Mouse (Mus musculus) heart, postnatal 10 days (tissue): ENCODE measurements at regions not wholly inside any gene's neighbourhood (a gene's known extent, or its start where the extent isn't known, plus 50 kb on each side); places are given as distances from the start of the nearest gene placed in this dataset.

ENCODE experiments used
- DNase-seq, 2 experiments: peaks; one replicate each; pipeline ENCODE4 v3.0.0; 2021
- intact Hi-C: fragments of 180-260 bp; cut with DNase I; formaldehyde crosslinking; loops from one replicate; pipeline ENCODE4 v1.15.1; 2025

GRCm38 (mm10) chr2:50654221-50654952 lies 357.8 kb upstream of the Mmadhc start:
- DNase-seq: no peak
- intact Hi-C loops: no loop called here

DNA sequence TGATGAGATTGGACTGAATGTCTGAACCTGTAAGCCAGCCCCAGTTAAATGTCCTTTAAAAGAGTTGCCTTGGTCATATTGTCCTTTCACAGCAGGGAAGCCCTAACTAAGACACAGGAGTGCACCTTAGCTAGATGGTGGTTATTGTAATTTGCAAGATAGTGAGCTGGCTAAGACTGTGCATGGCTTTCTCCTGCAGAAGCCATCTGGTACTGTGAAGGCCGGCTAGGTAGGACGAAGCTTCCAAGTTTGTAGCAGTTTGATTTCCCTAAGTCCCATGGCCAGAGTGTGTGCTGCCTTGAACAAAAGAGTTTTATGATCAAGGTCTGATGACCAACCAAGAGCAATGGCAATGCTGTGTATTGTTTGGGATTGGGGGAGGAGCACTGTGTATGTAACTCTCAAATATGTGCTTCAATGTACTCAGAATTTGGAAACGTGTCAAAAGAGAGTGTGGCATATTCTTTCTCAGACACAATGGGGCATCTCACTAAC lies 356.6 kb upstream of the Mmadhc start:
- no peak for DNase-seq
- intact Hi-C loops: no loop called here

GRCm38 (mm10) chr2:50649656-50650055 lies 353.1 kb upstream of the Mmadhc start:
- intact Hi-C loops: no loop called here
- no peak for DNase-seq

- intact Hi-C loops: no loop called here
Measured at GRCm38 (mm10) chr2:50643219-50643618, 346.6 kb upstream of the Mmadhc start.

GRCm38 (mm10) chr2:50642198-50642597 lies 345.6 kb upstream of the Mmadhc start:
- intact Hi-C loops: no loop called here
- no peak for DNase-seq

More at GRCm38 (mm10) chr2:50643219-50643618, 346.6 kb upstream of the Mmadhc start:
- DNase-seq: no peak

- intact Hi-C loops: no loop called here
- DNase-seq: no peak
Measured at GRCm38 (mm10) chr2:50635896-50636295, 339.3 kb upstream of the Mmadhc start.

GRCm38 (mm10) chr2:50631786-50632185 lies 335.2 kb upstream of the Mmadhc start:
- intact Hi-C loops: no loop called here
- DNase-seq: no peak

DNA sequence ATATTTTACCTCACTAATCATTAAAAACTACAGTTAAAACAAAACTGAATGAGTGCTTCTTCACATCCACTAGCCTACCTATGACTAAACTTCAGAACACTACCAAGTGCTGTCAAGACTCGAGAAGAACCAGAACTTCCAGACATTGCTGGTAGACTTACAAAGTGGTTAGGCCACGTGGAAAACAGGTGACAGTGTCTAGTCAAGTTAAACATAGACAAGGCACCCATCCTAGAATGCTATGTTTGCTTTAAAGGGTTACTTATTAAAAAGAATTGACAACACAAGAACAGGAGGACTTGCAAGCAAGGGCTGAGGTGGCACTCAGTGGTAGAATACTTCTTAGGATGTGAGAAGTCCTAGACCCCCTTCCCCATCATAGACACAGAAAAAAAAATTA lies 330.9 kb upstream of the Mmadhc start:
- no peak for DNase-seq
- intact Hi-C loops: no loop called here

GRCm38 (mm10) chr2:50625233-50625749 lies 328.7 kb upstream of the Mmadhc start:
- intact Hi-C loops: no loop called here
- no peak for DNase-seq

DNA sequence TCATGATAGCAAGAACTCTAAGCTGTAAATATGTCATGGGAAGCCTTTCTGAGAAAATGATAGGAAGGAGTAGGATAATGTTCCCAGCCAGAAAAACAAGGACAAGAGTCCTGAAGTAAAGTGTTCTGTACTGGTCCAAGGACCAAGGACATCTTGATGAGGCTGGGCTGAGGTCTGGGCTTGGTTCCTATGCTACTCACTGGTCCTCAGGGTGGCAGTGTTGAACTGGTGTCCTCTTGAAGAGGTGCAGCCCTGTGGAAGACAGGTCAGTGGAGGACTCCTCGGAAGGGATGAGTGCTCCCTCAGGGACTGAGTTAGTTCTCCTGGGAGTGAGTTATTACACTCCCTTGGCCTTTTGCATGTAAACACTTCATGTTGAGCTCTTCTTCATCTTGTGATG lies 312.5 kb upstream of the Mmadhc start:
- peak; percentile 53 to 60 for DNase-seq
- intact Hi-C loops: no loop called here

DNA sequence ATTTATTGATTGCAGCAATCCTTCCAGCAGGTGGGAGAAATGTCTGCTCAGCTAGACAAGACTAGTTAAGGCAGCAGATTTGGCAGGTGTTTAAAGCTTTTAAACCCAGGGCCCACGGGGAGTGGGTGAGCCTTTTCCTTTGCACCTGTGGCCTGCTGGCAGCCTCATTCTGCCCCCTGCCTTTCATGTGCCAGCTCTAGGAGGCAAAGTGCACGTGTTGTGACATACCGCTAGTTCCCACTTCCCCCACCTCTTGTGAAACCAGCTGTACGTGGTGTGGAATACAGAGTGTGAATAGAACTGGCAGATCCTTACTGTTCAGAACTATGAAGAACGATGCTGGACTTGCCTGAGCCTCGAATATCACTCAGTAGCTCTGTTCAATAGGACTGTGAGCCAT lies 292.6 kb upstream of the Mmadhc start:
- intact Hi-C loops: no loop called here
- no peak for DNase-seq

DNA sequence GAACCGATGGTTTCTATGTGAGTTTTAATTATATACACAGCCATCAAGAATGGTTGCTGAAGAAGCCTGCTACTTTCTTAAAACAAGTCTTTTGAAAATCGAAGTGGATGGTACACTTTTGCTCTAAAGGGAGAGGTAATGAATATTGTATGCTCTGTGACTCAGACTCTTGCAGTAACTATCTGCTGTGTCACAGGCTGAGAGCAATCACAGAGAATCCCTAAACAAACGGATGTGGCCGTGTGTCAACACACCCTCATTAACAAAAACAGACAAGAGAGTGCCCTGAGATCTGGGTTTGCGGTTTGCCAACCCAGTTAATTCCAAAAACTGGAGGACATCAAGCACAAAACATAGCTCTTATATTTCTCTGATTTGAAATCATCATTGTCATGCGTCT lies 292.1 kb upstream of the Mmadhc start:
- intact Hi-C loops: no loop called here
- DNase-seq: no peak

DNA sequence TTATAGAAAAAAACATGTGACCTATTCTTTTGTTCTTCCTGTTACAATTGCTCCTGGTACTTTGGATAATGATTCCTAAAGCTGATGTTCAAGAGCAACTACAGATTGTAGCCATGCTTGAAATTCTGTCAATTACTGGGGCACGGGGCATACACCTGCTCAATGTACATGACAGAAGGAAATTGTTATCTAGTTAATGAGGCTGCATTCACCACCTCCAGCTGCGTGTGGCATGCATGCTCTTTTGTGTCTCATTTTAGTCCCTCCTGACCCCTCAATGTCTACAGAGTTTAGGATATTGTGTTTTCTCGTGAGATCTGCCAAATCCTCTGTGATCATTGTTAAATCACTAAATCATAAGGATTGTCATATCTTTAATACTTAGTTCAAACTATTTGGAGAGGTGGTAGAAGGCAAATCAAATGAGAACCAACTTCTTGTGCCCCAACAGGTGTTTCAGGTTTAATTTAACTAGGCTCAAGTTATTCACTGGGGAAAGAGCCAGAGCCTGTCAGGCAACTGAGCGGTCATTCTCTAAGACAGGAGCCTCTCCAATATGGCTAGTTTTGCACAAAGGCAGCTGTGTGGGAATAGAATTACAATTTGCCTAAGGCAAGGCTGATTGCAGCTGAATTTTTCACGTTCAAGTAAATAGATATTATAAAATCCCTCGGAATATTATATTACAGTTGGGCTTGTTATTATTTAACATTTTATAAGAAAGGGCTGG lies 289.9 kb upstream of the Mmadhc start:
- DNase-seq: no peak
- intact Hi-C loops: no loop called here

- intact Hi-C loops: no loop called here
- DNase-seq: peak in 1 of 2 experiments; percentile 8
Measured at GRCm38 (mm10) chr2:50579620-50580019, 283.0 kb upstream of the Mmadhc start.

DNA sequence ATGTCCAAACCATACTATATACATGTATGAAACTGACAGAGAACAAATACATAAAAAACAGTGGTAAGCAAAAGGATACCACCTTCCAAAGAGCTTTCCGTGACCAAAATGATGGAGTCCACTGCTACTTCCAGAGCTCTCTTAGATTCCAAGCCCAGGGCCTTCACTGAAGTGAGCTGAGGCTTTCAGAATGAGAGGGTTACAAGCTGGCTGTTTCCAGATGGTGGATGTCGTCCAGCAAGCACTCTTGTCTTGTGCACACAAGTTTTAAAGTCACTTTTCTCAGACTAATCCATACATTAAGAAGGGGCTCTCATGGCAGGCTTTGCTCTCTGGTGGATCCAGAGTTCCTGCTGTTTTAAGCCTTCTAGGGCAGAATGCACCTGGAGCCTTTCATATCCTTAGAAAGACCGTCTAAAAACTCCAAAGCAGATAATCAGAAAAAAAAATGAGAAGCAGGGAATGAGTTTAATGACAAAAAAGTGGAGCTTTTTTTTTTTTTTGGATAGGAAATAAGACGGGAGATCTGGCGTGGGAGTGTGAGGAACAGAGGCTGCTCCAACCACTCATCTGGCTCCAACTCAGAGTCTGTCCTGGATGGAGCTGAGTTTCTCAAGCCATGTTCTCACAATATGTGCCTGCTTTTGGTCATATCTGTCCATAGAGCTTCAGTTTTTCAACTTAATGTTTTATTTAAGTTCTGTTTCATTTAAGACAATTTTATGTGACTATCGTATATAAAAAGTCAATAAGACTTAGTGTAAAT lies 281.9 kb upstream of the Mmadhc start:
- intact Hi-C loops: no loop called here
- DNase-seq: peak; percentile 18 to 23

- intact Hi-C loops: no loop called here
- no peak for DNase-seq
Measured at GRCm38 (mm10) chr2:50577736-50578135, 281.1 kb upstream of the Mmadhc start.

DNA sequence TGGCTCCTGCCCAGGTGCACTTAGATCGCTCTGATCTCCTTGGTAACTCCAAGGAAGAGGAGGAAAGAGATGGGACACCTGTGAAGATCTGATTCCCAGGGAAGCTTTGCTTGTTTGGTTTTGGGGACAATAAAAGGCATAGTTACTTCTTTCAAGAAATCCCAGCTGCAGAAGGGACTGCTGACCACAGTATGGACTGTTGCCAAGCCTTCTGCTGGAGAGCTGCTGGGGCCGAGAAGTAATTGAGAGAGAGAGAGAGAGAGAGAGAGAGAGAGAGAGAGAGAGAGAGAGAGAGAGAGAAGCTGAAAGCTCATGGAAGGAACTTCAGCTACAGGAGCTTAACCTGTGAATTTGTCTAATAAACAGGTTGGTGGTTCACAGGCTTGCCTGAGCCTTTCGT lies 276.9 kb upstream of the Mmadhc start:
- intact Hi-C loops: no loop called here
- DNase-seq: peak; percentile 23 to 34

DNA sequence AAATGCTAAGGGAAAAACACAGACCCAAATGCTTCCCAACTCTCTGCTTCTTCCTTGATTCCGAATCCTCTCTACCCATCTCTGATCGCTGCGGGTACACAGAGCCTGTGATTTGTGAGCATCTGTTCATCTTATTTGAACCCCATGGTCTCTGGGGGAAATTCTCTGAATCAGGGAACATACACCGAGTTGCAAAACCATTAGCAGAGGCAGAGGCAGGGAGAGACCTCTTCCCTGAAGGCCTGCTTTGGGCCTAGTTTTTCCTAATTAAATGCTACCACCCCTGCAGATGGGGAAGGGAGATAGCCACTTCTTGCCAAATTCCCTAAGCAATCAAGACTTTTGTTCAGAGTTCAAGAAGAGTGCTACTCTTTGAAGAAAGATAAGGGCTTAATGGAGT lies 274.4 kb upstream of the Mmadhc start:
- intact Hi-C loops: no loop called here
- DNase-seq: no peak

- DNase-seq: no peak
- intact Hi-C loops: no loop called here
Measured at GRCm38 (mm10) chr2:50569502-50570285, 273.1 kb upstream of the Mmadhc start.

- intact Hi-C loops: no loop called here
- DNase-seq: peak in 1 of 2 experiments; percentile 11
Measured at GRCm38 (mm10) chr2:50568777-50569501, 272.3 kb upstream of the Mmadhc start.
